Mouse (Mus musculus) liver, adult 2 months (tissue): ENCODE measurements at regions not wholly inside any gene's neighbourhood (a gene's known extent, or its start where the extent isn't known, plus 50 kb on each side); places are given as distances from the start of the nearest gene placed in this dataset.

ENCODE experiments used
- DNase-seq: peaks from one replicate; pipeline ENCODE4 v3.0.0-alpha.2; 2011; ENCODE audit warnings: low read depth, low spot score; ENCODE audit errors: extremely low read depth
- H3K27ac ChIP-seq: fragments of 200-500 bp; replicated peaks from 2 replicates; pipeline ENCODE4 v1.5.1; 2012; ENCODE audit warnings: low read depth, mild to moderate bottlenecking, control low read depth, inconsistent platforms, low read length; ENCODE audit not compliant: insufficient read depth
- H3K27me3 ChIP-seq: fragments of 200-500 bp; 2 replicates; pipeline ENCODE4 v1.6.1; 2012; ENCODE audit warnings: mild to moderate bottlenecking, moderate library complexity, low read length, inconsistent platforms; ENCODE audit not compliant: control insufficient read depth, insufficient read depth
- H3K36me3 ChIP-seq: fragments of 200-500 bp; 2 replicates; pipeline ENCODE4 v1.6.1; 2012; ENCODE audit warnings: low read length, inconsistent platforms; ENCODE audit not compliant: control insufficient read depth, insufficient read depth
- H3K4me1 ChIP-seq: fragments of 200-500 bp; 2 replicates; pipeline ENCODE4 v1.6.1; 2011; ENCODE audit warnings: low read length; ENCODE audit not compliant: control insufficient read depth, insufficient read depth
- H3K4me3 ChIP-seq: fragments of 200-500 bp; 2 replicates; pipeline ENCODE4 v1.5.1; 2011; ENCODE audit warnings: low read depth, mild to moderate bottlenecking, control low read depth, low read length, moderate library complexity; ENCODE audit not compliant: insufficient read depth
- H3K79me2 ChIP-seq: fragments of 200-500 bp; 2 replicates; pipeline ENCODE4 v1.6.1; 2012; ENCODE audit warnings: inconsistent platforms, mild to moderate bottlenecking, low read length, moderate library complexity; ENCODE audit not compliant: control insufficient read depth, insufficient read depth
- H3K9ac ChIP-seq: fragments of 200-500 bp; 2 replicates; pipeline ENCODE4 v1.6.1; 2012; ENCODE audit warnings: low read depth, mild to moderate bottlenecking, control low read depth, inconsistent platforms, low read length
- CTCF ChIP-seq: fragments of 200-500 bp; IDR thresholded peaks from 2 replicates; pipeline ENCODE4 v1.5.1; 2011; ENCODE audit warnings: low read depth, low read length, control low read depth
- POLR2A ChIP-seq: fragments of 200-500 bp; IDR thresholded peaks from 2 replicates; pipeline ENCODE4 v1.6.1; 2011; ENCODE audit warnings: low read length, control low read depth; ENCODE audit not compliant: insufficient read depth; ENCODE audit errors: extremely low read depth
- WGBS: fragments of 180-500 bp; shearing (Covaris S2); methylation state at CpG from one replicate; pipeline ENCODE4 v1.1.7; 2018; 5-methylcytosine and 5-hydroxymethylcytosine counted together

DNA sequence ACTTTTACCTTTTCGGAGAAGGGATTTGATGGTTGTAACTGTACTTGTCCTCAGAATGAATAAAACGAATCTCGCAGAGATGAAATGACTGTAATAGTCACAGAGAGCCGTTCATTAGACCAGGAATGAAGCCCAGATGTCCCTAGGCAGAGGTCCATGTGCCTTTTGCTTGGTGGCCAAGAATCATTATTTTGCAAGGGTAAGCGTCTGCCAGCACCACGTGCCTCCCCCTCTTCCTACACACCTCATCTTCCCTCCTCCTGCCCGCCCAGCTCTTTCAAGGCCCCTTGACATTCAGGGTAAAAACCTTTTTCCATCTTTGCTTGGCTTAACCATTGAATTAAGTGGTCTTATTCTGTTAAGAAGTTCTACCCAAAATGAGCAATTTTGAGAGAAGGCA, 161.1 kb upstream of the Rad23b start:
- Histone ChIP-seq H3K4me3 (no peak overlapping the region), H3K9ac (no peak overlapping the region), H3K36me3 (no peaks in the 10 kb centered on the region), H3K79me2 (no peaks in the 10 kb centered on the region), H3K27ac (no peak overlapping the region), H3K4me1 (no peaks in the 10 kb centered on the region), H3K27me3 (no peaks in the 10 kb centered on the region)
- DNase-seq = no peak
- 79% methylated on average over 7 of the region's 7 CpGs for WGBS
- TF ChIP-seq POLR2A = no peak
- no peak for TF ChIP-seq CTCF

DNA sequence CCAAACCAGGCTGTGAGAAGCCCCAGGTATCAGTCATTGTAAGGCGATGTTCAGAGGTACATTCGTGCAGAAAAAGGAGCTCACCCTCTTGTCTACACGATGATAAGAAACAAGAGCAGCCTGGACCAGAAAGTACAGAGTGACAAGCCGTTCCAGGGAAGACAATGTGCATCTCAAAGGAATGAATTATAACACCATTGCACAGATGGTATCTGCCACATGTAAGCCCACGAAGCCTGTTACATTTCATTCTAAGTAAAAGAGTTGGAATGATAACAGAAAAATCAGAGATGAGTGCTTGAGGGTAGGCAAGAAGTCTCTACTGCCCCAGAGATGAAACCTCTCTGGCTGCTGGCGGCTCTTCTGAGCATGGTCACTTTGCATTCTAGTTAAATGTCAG, 159.3 kb upstream of the Rad23b start:
- Histone ChIP-seq H3K4me3 (no peak overlapping the region), H3K9ac (no peak overlapping the region), H3K79me2 (no peaks in the 10 kb centered on the region), H3K4me1 (no peaks in the 10 kb centered on the region), H3K27me3 (no peaks in the 10 kb centered on the region), H3K27ac (no peak overlapping the region), H3K36me3 (no peaks in the 10 kb centered on the region)
- TF ChIP-seq CTCF (no peak), POLR2A (no peak)
- WGBS = 82% methylated on average over 6 of the region's 6 CpGs
- no peak for DNase-seq

DNA sequence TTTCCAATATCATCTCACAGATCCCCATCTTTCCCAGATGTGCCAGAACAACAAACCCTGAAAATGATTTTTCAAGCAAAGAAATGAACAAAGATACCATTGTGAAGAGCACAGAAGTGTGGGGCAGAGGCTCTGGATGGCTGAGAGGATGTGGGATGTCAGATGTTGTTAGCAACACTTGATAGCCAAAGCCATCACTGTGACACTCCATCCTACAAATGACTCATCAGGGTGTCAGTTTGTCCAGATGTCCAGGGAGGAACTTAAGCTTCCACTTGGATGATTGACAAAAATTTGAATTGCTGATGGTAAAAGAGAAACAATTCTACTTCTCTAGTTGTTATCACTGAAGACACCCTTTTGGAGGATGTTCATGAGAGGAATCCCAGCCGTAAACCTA, 155.8 kb upstream of the Rad23b start:
- TF ChIP-seq CTCF = no peak
- H3K79me2 ChIP-seq = no peaks in the 10 kb centered on the region
- H3K9ac ChIP-seq = no peak overlapping the region
- DNase-seq = no peak
- no peaks in the 10 kb centered on the region for H3K36me3 ChIP-seq
- no peaks in the 10 kb centered on the region for H3K4me1 ChIP-seq
- H3K4me3 ChIP-seq = no peak overlapping the region
- no peak overlapping the region for H3K27ac ChIP-seq
- H3K27me3 ChIP-seq = no peaks in the 10 kb centered on the region
- 95% methylated on average over 1 of the region's 1 CpGs for WGBS

DNA sequence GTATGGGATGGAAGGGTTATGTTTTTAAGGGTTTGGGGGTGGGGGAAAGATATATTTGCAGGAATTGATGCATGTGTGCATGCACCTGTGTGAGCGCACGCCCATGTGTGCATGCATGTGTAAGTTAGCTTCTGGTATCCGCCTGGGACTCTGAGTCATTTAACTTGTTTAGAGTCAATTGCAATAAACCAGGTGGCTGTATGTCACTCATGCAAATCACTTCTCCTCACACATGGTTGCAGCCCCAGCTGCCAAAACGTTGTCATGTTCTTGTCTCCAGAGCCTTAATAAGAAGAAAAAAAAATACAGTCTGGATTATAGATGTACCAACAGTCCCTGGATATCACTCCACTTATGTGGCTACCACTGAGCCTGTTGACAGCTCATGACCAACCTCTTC, 155.3 kb upstream of the Rad23b start:
- H3K4me1 ChIP-seq = no peaks in the 10 kb centered on the region
- H3K4me3 ChIP-seq = no peak overlapping the region
- H3K27ac ChIP-seq = no peak overlapping the region
- TF ChIP-seq POLR2A = no peak
- no peak for TF ChIP-seq CTCF
- H3K36me3 ChIP-seq = no peaks in the 10 kb centered on the region
- no peaks in the 10 kb centered on the region for H3K27me3 ChIP-seq
- no peak for DNase-seq
- H3K79me2 ChIP-seq = no peaks in the 10 kb centered on the region
- H3K9ac ChIP-seq = no peak overlapping the region
- WGBS = 88% methylated on average over 4 of the region's 4 CpGs

DNA sequence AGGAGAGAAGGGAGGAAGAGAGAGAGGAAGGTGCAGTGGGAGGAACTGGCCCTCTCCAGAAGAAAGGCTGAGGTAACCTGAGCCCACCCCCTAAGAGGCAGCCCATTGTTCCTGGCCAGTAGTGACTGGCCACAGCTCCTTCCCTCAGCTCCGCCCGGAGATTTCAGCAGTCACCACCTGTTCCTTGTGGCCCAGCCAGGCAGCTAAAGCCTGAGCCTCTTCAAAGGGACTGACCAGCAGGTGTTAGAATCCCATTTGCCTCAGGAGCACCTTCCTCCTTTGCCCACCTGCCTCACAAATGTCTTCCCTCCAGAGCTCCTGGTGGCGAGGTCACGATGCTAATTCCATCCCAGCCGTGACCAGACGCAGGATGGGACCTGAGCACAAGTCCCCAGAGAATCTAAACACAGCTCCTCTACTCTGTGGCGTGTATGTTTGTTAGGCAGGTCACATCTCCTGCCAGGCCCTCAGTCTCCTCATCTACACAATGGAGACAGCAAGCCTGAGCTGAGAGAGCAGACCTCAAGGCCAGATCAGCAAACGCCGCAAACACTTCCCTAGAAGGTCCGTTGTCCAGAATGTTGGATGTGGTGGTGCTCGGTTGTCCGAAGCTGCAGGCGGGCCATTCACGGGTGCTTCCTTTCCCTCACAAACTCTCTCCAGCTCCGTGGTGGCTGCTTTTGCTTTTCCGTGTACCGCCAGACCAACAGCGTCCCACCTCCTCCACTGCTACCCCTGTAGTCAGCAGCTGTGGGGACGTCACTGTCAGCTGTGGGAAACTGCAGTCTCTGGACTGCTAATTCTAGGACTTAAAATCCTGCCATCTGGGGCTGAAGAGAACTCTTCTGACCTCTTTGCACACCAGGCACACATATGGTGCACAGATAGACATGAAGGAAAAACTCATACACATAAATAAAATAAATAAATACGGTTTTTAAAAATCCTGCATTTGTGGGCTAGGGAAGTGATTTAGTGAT, 145.8 kb upstream of the Rad23b start:
- Histone ChIP-seq H3K36me3 (no peaks in the 10 kb centered on the region), H3K4me1 (no peaks in the 10 kb centered on the region), H3K9ac (no peak overlapping the region), H3K79me2 (no peaks in the 10 kb centered on the region), H3K27me3 (no peaks in the 10 kb centered on the region), H3K27ac (no peak overlapping the region), H3K4me3 (no peak overlapping the region)
- TF ChIP-seq CTCF = no peak
- TF ChIP-seq POLR2A = no peak
- WGBS = 61% methylated on average over 20 of the region's 20 CpGs
- no peak for DNase-seq

DNA sequence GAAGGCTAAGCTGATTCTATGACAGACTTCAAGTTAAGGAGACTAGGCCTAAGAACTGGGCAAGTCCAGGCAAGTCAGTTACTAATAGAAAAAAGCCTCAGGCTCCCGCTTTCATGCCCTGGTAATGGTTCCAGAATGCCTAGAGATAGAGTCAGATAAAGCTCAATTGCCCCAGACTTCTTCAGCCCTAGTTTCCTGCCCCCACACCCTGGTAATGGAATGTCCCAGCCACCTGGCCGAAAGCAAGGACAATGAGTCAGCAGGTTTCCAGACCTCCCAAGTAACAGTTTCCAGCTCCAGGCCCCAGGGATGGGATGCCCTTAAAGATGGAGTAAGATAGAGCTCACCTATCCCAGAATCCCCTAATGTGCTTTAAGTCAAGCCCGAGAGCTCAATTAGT, 143.6 kb upstream of the Rad23b start:
- DNase-seq = no peak
- Histone ChIP-seq H3K9ac (no peak overlapping the region), H3K4me1 (no peaks in the 10 kb centered on the region), H3K4me3 (no peak overlapping the region), H3K79me2 (no peaks in the 10 kb centered on the region), H3K27me3 (no peaks in the 10 kb centered on the region), H3K36me3 (no peaks in the 10 kb centered on the region), H3K27ac (no peak overlapping the region)
- WGBS = 95% methylated on average over 3 of the region's 3 CpGs
- TF ChIP-seq CTCF = no peak
- no peak for TF ChIP-seq POLR2A
